Mouse (Mus musculus) embryonic stem cell, embryonic (primary cell): ENCODE data around the gene Cpa4.

Experiments used
- CTCF ChIA-PET, 4 experiments: fragments of 300-600 bp in 2 of 4; fragments of 350-600 bp in 2 of 4; sonication (Branson Sonifier 250); formaldehyde crosslinking; loops; one replicate each; lab custom pipeline; 2022; ENCODE audit warnings: inconsistent platforms in 2 of 4; lab: Charles Lee
- POLR2A ChIA-PET, 4 experiments: fragments of 300-600 bp in 2 of 4; fragments of 350-600 bp in 2 of 4; sonication (Branson Sonifier 250); formaldehyde crosslinking; loops; one replicate each; lab custom pipeline; 2022; ENCODE audit warnings: antibody characterized with exemption in 4 of 4, inconsistent platforms in 1 of 4; lab: Charles Lee

Cpa4 gene

DNA sequence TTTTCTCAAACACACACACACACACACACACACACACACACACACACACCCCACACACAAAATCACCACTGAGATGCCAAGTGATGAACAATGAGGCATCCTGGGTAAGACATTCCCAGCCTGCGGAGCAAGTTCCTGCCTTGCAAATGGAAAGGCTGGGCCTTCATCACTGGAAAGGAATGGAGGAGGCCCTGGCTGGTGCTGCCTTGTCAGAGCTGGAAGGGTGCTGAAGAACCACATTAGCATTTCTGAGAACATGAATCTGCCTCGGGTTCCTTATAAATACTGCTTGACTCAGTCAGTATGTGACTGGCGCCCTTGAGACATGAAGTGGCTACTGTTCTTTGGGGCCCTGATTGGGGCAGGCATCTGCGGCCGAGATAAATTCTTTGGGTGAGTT lies at the start of gene Cpa4:
Gene Cpa4, plus strand, starts transcription at position 301 of the 400 bp plus-strand sequence.
- ChIA-PET CTCF (no interaction called here), POLR2A (interaction anchor here in 1 of 4 experiments (1.8 kb wide), 1 partner anchor 58 kb away, joined by 8 read pairs; the partner anchor contains the start of genes Ssmem1 and Tmem209)

- CTCF ChIA-PET, result interaction anchor here in 3 of 4 experiments (0.5 to 1.8 kb wide), 4 partner anchors 15 to 275 kb away, joined by 4 to 8 read pairs (median 5); no protein-coding TSS in a partner anchor
- POLR2A ChIA-PET, result interaction anchor here (0.6 to 3.6 kb wide), 8 partner anchors 9 to 59 kb away, joined by 3 to 37 read pairs (median 4); partner anchors contain the start of genes Ssmem1 (in 4 of the 4) and Tmem209 (in 4 of the 4)
These were observed 47.8 kb upstream of the Cpa4 start for GRCm38 (mm10) chr6:30520400-30520799.

DNA sequence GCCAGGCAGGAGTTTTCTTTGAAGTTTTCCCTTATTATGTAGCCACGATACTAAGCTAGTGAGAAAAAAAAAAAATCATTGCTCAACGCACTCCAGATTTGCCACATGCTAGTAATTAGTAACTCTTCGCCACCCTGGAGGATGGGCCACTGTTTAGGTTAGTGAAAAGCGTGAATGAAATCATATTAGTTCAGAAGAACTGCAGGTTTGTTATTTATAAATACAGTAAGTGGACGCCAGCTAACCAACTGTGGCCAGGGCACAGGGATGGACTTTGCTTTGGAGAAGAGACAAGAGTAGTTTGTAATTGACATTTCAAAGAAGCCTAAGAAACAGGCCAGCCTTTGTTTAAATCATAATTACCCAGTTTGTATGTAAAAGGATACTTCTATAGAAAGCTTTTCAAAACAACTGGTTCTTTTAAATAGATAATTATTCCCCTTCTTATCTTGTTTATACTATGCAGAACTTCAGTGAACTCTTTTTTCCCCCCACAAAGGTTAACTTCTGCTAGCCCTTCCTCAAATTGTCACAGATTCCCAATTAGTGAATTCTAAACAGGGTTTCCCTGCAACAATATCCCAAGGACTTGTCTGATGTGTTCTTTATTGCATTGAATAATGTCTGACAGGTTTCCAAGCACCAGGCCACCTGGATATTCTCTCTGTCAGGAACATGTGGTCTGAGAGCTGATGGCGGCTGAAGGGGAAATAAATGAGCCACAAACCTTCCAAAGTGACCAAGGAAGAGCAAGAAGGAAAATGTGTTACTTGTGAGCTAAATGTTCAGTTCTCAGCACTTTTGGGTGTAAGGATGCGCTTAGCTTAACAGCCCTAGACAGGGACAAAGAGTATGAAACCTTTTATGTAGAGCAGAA lies 42.5 kb upstream of the Cpa4 start:
- ChIA-PET CTCF (interaction anchor here in 2 of 4 experiments (1.5 kb wide), 2 partner anchors 10 kb away, joined by 5 to 8 read pairs; no protein-coding TSS in a partner anchor), POLR2A (interaction anchor here in 3 of 4 experiments (0.5 to 5.6 kb wide), 23 partner anchors 8 to 1149 kb away, joined by 3 to 67 read pairs (median 4); partner anchors contain the start of genes Ssmem1 (in 3 of the 3) and Tmem209 (in 2 of the 3))

DNA sequence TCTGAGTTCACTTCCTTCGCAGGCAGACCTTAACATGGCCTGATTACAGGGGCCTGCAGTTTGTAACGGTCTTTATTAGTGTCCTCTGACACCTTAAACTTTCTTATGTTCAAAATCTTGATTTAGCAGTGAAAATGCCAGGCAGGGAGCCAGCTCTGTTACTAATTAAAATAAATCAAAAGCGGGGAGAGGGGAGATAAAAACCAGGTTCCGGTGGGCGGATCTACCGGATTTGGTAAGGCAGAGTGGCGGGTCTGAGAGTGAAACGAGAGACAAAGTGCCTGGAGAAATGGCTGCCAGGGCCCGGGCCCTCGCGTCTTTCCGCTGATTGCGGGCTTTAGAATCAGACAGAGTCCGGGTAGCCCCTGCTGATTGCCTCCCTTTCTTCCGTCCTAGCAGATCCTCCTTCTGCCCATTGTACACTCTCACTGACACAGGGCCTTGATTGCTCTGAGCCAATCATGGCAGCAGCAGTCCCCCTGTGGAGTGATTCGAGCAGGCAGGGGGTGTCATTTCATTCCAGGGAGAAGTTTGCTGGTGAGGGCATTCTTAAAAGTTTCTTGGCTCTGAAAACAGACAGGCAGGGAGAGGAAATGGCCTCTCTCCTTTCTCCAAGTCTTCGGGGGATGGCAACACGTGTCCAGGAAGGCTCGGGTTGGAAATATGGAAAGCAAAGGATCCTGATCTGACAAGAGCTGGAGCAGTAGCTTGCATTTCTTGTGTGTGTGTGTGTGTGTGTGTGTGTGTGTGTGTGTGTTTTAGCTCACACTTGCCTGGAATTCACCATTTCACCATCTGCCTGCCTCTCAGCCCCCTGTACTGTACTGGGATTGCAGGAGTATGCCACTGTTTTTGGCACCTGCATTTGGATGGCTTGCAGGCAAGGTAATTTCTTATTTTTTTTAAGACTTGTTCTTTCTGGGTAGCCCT lies 41.3 kb upstream of the Cpa4 start:
- POLR2A ChIA-PET, result interaction anchor here in 3 of 4 experiments (0.6 to 5.6 kb wide), 25 partner anchors 9 to 1150 kb away, joined by 3 to 67 read pairs (median 4); partner anchors contain the start of genes Ssmem1 (in 3 of the 3) and Tmem209 (in 2 of the 3)

DNA sequence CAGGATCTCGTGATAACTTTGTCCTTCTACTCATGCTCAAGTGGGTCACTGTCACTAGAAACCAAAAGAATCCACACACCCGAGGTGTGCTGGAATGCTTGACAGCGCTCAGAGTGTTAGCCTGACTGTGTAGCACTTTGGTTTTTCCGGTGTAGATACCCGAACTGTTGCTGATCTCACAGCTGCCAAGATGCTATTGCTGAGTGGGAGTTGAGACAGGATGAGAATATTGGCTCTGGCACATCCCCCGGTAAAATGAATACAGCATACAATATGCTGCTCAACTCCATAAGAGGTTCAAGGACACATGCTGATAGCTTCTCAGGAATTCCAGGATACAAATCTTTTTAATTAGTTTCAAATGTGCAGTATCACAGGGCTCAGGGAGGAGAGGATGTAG lies 39.4 kb upstream of the Cpa4 start:
- ChIA-PET CTCF (interaction anchor here in 2 of 4 experiments (0.6 to 1.3 kb wide), 2 partner anchors 454 to 504 kb away, joined by 3 to 8 read pairs; no protein-coding TSS in a partner anchor), POLR2A (interaction anchor here in 3 of 4 experiments (0.6 to 5.6 kb wide), 9 partner anchors 8 to 509 kb away, joined by 3 to 67 read pairs (median 3); partner anchors contain the start of genes Ssmem1 (in 2 of the 3), Tmem209 (in 2 of the 3) and Klhdc10 (in 1 of the 3))

More for the DNA sequence above, 41.3 kb upstream of the Cpa4 start:
- CTCF ChIA-PET, result interaction anchor here in 2 of 4 experiments (1.5 kb wide), 2 partner anchors 9 kb away, joined by 5 to 8 read pairs; no protein-coding TSS in a partner anchor

- POLR2A ChIA-PET, result interaction anchor here in 3 of 4 experiments (0.6 to 1.3 kb wide), 10 partner anchors 12 to 591 kb away, joined by 3 to 6 read pairs (median 4); partner anchors contain the start of genes Cep41 (in 1 of the 3), Ssmem1 (in 1 of the 3) and Tmem209 (in 1 of the 3)
- CTCF ChIA-PET, result interaction anchor here (0.5 to 1.6 kb wide), 64 partner anchors 9 to 959 kb away, joined by 3 to 21 read pairs (median 4); partner anchors contain the start of genes Ssmem1 (in 2 of the 4), Tmem209 (in 2 of the 4) and Cep41 (in 1 of the 4)
These were observed 32.8 kb upstream of the Cpa4 start for GRCm38 (mm10) chr6:30535340-30535739.

GRCm38 (mm10) chr6:30538240-30538639 lies 29.9 kb upstream of the Cpa4 start:
- CTCF ChIA-PET, result interaction anchor here in 1 of 4 experiments (1.0 kb wide), 1 partner anchor 444 kb away, joined by 5 read pairs; no protein-coding TSS in a partner anchor
- POLR2A ChIA-PET, result interaction anchor here in 1 of 4 experiments (0.6 to 1.9 kb wide), 3 partner anchors 15 to 418 kb away, joined by 3 to 9 read pairs (median 4); partner anchors contain the start of genes Ssmem1 and Tmem209

DNA sequence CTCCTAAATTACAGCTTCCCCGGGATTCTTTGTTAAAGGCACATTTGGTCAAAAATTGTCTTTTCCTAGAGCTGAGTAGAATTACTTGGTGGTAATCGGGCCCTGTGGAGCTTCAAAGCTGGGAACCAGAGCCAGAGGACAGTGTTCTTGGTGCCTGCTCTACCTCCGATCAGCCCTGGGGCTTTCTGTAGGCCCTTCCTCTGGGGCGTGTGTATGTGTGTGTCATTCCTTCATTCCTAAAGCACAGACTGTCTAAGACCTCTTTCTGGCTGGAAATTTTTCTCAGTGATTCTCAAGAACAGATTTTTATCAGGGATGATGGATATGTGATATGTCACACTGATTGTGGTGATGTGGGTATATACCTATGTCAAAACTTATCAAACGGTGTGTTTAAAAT lies 29.4 kb upstream of the Cpa4 start:
- POLR2A ChIA-PET, result interaction anchor here in 1 of 4 experiments (0.6 to 1.9 kb wide), 3 partner anchors 14 to 67 kb away, joined by 3 to 9 read pairs (median 4); partner anchors contain the start of genes Ssmem1 and Tmem209
- CTCF ChIA-PET, result interaction anchor here in 2 of 4 experiments (1.0 to 1.1 kb wide), 2 partner anchors 444 to 494 kb away, joined by 3 to 5 read pairs; no protein-coding TSS in a partner anchor

- ChIA-PET CTCF (no interaction called here), POLR2A (interaction anchor here in 1 of 4 experiments (0.7 to 1.4 kb wide), 2 partner anchors 31 kb away, joined by 3 read pairs; partner anchors contain the start of genes Ssmem1 and Tmem209)
These were observed 27.0 kb upstream of the Cpa4 start, which contains the start of gene Cpa2 for GRCm38 (mm10) chr6:30541009-30541799. Cpa2 (plus strand) TSS chr6:30541582.

- ChIA-PET CTCF (no interaction called here), POLR2A (interaction anchor here in 1 of 4 experiments (0.6 to 1.4 kb wide), 2 partner anchors 32 to 690 kb away, joined by 3 to 5 read pairs; partner anchors contain the start of genes Ssmem1 and Tmem209)
These were observed 25.9 kb upstream of the Cpa4 start for GRCm38 (mm10) chr6:30542277-30542676.

DNA sequence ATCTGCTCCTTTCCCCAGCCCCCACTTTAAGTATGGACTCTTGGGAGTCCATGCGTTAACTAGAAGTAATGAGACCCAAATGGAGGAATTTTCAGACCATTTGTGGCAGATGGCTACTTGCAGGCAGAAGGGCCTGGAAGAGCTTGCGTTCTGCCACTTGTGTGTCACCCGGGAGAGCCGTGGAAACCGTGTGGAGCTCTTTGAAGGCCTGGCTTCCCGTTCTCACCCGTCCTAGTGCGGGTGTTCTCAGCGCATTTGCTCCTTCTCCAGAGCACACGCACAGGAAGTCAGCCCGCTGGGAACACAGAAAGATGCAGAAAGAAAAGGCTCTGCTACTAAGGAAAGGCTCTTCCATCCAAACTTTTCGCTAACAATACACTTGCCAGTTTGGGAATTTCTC lies 25.1 kb upstream of the Cpa4 start:
- ChIA-PET CTCF (interaction anchor here in 2 of 4 experiments (0.6 to 1.4 kb wide), 2 partner anchors 8 to 468 kb away, joined by 4 to 10 read pairs; no protein-coding TSS in a partner anchor), POLR2A (interaction anchor here (0.5 to 1.4 kb wide), 7 partner anchors 9 to 197 kb away, joined by 3 to 5 read pairs (median 3); partner anchors contain the start of genes Ssmem1 (in 1 of the 4) and Tmem209 (in 1 of the 4))

DNA sequence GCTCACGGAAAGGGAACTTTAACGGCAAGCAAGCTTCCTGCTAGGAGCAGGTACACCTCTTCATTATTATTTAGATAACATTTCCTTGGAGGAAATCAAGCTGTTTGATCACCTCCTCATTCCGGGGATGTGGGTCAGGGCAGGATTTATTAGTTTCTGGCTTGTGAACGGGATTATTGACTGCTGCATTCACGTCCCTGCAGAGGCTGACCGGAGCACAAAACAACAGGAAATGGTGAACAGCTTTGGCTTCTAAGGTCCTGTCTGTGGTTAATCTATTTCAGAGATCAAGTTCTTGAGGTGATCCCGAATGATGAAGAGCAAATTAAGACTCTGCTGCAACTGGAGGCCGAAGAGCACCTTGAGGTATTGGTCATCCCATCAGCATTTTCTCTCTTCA lies 24.3 kb upstream of the Cpa4 start:
- ChIA-PET POLR2A (interaction anchor here (0.5 to 1.4 kb wide), 10 partner anchors 13 to 584 kb away, joined by 3 to 6 read pairs (median 3); partner anchors contain the start of genes Ssmem1 (in 2 of the 4) and Tmem209 (in 2 of the 4)), CTCF (interaction anchor here in 1 of 4 experiments (1.4 kb wide), 1 partner anchor 9 kb away, joined by 10 read pairs; no protein-coding TSS in a partner anchor)

- ChIA-PET POLR2A (interaction anchor here in 2 of 4 experiments (0.6 to 1.3 kb wide), 6 partner anchors 17 to 323 kb away, joined by 3 to 4 read pairs (median 3); no protein-coding TSS in a partner anchor), CTCF (interaction anchor here in 3 of 4 experiments (0.6 to 2.2 kb wide), 3 partner anchors 10 to 437 kb away, joined by 3 to 9 read pairs (median 4); no protein-coding TSS in a partner anchor)
These were observed 22.5 kb upstream of the Cpa4 start for GRCm38 (mm10) chr6:30545689-30546088.

DNA sequence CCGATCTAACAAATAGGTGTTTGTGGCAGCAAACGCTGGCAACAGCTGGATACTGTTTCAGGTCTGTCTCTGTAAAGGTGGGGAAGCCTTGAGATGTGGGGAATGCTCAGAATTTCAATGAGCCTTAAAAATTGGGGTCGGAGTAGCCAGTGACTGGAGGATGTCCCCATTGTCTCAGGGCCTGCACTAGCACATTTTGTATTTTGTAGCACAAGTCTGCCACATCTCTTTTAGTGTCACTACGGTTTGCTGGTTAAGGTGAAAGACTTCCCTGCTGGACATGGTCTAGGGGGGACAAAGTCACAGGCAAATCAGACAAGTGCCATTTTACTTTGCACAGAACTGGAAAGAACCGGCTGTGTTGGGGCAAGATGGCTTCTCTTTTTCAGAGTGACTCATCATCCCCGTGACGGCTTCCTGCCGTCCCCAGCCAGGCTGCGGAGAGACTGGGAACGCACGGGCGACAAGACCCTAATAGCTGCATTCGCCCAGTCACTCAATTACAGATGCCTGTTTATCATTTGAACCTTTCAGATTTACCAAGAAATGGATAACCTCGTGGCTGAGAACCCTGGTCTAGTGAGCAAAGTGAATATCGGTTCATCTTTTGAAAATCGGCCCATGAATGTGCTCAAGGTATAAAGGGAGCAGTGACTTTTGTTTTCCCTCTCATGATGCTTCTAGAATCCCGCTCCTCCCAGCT lies 21.4 kb upstream of the Cpa4 start:
- CTCF ChIA-PET, result interaction anchor here in 3 of 4 experiments (0.6 to 2.2 kb wide), 3 partner anchors 11 to 37 kb away, joined by 6 to 9 read pairs (median 6); partner anchors contain the start of gene Ssmem1 (in 1 of the 3)

More for the DNA sequence above, 21.4 kb upstream of the Cpa4 start:
- POLR2A ChIA-PET, result interaction anchor here in 3 of 4 experiments (0.6 to 1.8 kb wide), 17 partner anchors 11 to 1202 kb away, joined by 3 to 19 read pairs (median 3); partner anchors contain the start of genes Ssmem1 (in 2 of the 3) and Tmem209 (in 2 of the 3)
